Mouse (Mus musculus) embryonic facial prominence, embryonic 12.5 days (tissue): Measurements from ENCODE around the gene Smim20. TPM values are rescaled to one million over a fixed set of nuclear protein-coding genes. Genes with fewer than 3 reads are reported as not detected.

ENCODE experiments used
- ATAC-seq: fragments of 200-750 bp; cut with Nextera tagmentation; 2 replicates; pipeline ENCODE4 v1.8.0; 2017; ENCODE audit not compliant: insufficient number of reproducible peaks, insufficient read depth, low FRiP score, low TSS enrichment
- H3K27ac ChIP-seq: fragments of 300-500 bp; sonication (generic); 2 replicates; pipeline ENCODE4 v1.5.1; 2016; ENCODE audit warnings: mild to moderate bottlenecking
- H3K27me3 ChIP-seq: fragments of 300-500 bp; sonication (generic); 2 replicates; pipeline ENCODE4 v1.6.1; 2016; ENCODE audit warnings: mild to moderate bottlenecking, moderate library complexity
- H3K36me3 ChIP-seq: fragments of 300-500 bp; sonication (generic); 2 replicates; pipeline ENCODE4 v1.6.1; 2016; ENCODE audit warnings: mild to moderate bottlenecking
- H3K4me1 ChIP-seq: fragments of 300-500 bp; sonication (generic); 2 replicates; pipeline ENCODE4 v1.6.1; 2016
- H3K4me2 ChIP-seq: fragments of 300-500 bp; sonication (generic); replicated peaks from 2 replicates; pipeline ENCODE4 v1.6.1; 2016; ENCODE audit warnings: mild to moderate bottlenecking, moderate library complexity
- H3K4me3 ChIP-seq: fragments of 300-500 bp; sonication (generic); 2 replicates; pipeline ENCODE4 v1.5.1; 2016; ENCODE audit warnings: mild to moderate bottlenecking
- H3K9ac ChIP-seq: fragments of 300-500 bp; sonication (generic); 2 replicates; pipeline ENCODE4 v1.6.1; 2016; ENCODE audit warnings: mild to moderate bottlenecking, moderate library complexity
- H3K9me3 ChIP-seq: fragments of 300-500 bp; sonication (generic); 2 replicates; pipeline ENCODE4 v1.6.1; 2016; ENCODE audit warnings: mild to moderate bottlenecking, moderate library complexity
- WGBS: fragments of 180-500 bp; shearing (Covaris S2); methylation state at CpG from one replicate; pipeline ENCODE4 v1.1.7; 2016; 5-methylcytosine and 5-hydroxymethylcytosine counted together
- polyA plus RNA-seq: library from polyadenylated mRNA; unstranded; fragments of >200 nt; fragmentation: Nextera tagmentation; extraction: Ambion mirVana; gene quantifications from 2 replicates; pipeline ENCODE4 v1.2.1, GENCODE M21; 2016

Gene Smim20
- polyA plus RNA-seq, 1 experiment from 2014 or later: 72.7 TPM

- Histone ChIP-seq H3K27ac (no peak overlapping the region), H3K9me3 (no peaks in the 10 kb centered on the region), H3K9ac (no peak overlapping the region), H3K4me1 (0 out of 2 replicates have a peak, but pooled peaks cover 2% of the 10 kb centered on the region), H3K36me3 (no peaks in the 10 kb centered on the region), H3K4me2 (no peak overlapping the region), H3K4me3 (no peak overlapping the region), H3K27me3 (no peaks in the 10 kb centered on the region)
- WGBS: 89% methylated on average over 13 of the region's 13 CpGs
- no peak for ATAC-seq
Measured at GRCm38 (mm10) chr5:53314404-53315167, 47.7 kb downstream of the Smim20 start.

GRCm38 (mm10) chr5:53315829-53316228 is 48.9 kb downstream of the Smim20 start:
- 67% methylated on average over 2 of the region's 2 CpGs for WGBS
- Histone ChIP-seq H3K4me1 (peaks cover 11% of the 10 kb centered on the region), H3K9me3 (no peaks in the 10 kb centered on the region), H3K9ac (no peak overlapping the region), H3K27me3 (no peaks in the 10 kb centered on the region), H3K27ac (no peak overlapping the region), H3K4me3 (no peak overlapping the region), H3K4me2 (no peak overlapping the region), H3K36me3 (no peaks in the 10 kb centered on the region)
- ATAC-seq: no peak

GRCm38 (mm10) chr5:53317396-53317795 is 50.5 kb downstream of the Smim20 start:
- 70% methylated on average over 3 of the region's 3 CpGs for WGBS
- Histone ChIP-seq H3K9me3 (no peaks in the 10 kb centered on the region), H3K4me3 (no peak overlapping the region), H3K4me2 (no peak overlapping the region), H3K4me1 (peaks cover 12% of the 10 kb centered on the region), H3K36me3 (no peaks in the 10 kb centered on the region), H3K27ac (no peak overlapping the region), H3K9ac (no peak overlapping the region), H3K27me3 (no peaks in the 10 kb centered on the region)
- no peak for ATAC-seq

GRCm38 (mm10) chr5:53317885-53318466 is 51.1 kb downstream of the Smim20 start:
- H3K4me3 ChIP-seq: no peak overlapping the region
- H3K27me3 ChIP-seq: no peaks in the 10 kb centered on the region
- H3K36me3 ChIP-seq: no peaks in the 10 kb centered on the region
- no peak overlapping the region for H3K4me2 ChIP-seq
- H3K27ac ChIP-seq: no peak overlapping the region
- H3K9me3 ChIP-seq: no peaks in the 10 kb centered on the region
- H3K4me1 ChIP-seq: peaks cover 12% of the 10 kb centered on the region
- ATAC-seq: no peak
- 75% methylated on average over 7 of the region's 7 CpGs for WGBS
- no peak overlapping the region for H3K9ac ChIP-seq

- no peaks in the 10 kb centered on the region for H3K27me3 ChIP-seq
- no peaks in the 10 kb centered on the region for H3K36me3 ChIP-seq
- H3K27ac ChIP-seq: no peak overlapping the region
- no peak overlapping the region for H3K4me2 ChIP-seq
- H3K4me1 ChIP-seq: peaks cover 12% of the 10 kb centered on the region
- no peak overlapping the region for H3K4me3 ChIP-seq
- H3K9ac ChIP-seq: no peak overlapping the region
- 29% methylated on average over 3 of the region's 3 CpGs for WGBS
- 0 out of 2 replicates have a peak, but pooled peaks have one; percentile 16 for ATAC-seq
- no peaks in the 10 kb centered on the region for H3K9me3 ChIP-seq
Measured at GRCm38 (mm10) chr5:53320331-53320730, 53.4 kb downstream of the Smim20 start.

DNA sequence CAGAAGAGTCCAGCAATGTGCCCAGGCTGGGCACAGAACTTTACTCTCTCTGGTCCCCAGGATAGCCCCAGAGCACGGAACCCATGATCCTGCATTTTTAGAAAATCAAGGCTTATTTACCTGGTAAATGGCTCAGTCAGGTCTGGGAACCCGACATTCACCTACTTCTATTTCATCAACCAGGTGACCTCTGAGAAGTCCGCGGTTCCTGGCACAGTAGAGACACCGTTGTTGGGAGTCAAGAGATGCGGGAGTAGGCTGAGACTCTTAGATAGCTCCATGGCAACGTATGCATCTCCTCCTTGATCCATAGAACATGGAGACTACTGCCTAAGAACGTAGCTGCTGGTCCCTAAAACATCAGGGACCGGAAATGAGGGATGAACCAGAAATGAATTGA is 55.0 kb downstream of the Smim20 start:
- ATAC-seq: no peak
- no peak overlapping the region for H3K4me3 ChIP-seq
- no peak overlapping the region for H3K9ac ChIP-seq
- WGBS: 92% methylated on average over 9 of the region's 9 CpGs
- H3K4me1 ChIP-seq: peaks cover 16% of the 10 kb centered on the region
- no peaks in the 10 kb centered on the region for H3K9me3 ChIP-seq
- H3K27me3 ChIP-seq: no peaks in the 10 kb centered on the region
- H3K27ac ChIP-seq: no peak overlapping the region
- no peaks in the 10 kb centered on the region for H3K36me3 ChIP-seq
- H3K4me2 ChIP-seq: no peak overlapping the region

DNA sequence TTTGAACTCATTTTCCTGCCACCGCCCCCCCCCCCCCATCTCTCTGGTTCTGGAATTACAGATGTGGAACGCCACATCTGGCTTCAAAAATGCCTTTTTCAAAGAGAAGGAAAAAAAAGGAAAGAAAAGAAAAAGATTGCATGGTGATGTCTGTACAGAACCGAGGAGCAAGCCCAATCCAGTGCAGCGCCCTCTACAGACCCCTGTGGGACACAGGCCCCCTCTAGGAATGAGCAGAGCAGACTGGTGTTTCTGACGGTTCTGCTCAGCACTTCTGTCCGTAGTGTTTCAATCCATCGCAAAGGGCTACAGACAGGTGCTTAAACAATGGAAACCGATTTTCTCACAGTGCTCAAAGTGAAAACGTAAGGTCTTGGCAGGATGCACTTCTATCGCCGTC is 55.6 kb downstream of the Smim20 start:
- H3K27ac ChIP-seq: no peak overlapping the region
- no peaks in the 10 kb centered on the region for H3K27me3 ChIP-seq
- 82% methylated on average over 11 of the region's 11 CpGs for WGBS
- no peak overlapping the region for H3K9ac ChIP-seq
- H3K4me3 ChIP-seq: no peak overlapping the region
- no peaks in the 10 kb centered on the region for H3K9me3 ChIP-seq
- ATAC-seq: no peak
- no peaks in the 10 kb centered on the region for H3K36me3 ChIP-seq
- H3K4me2 ChIP-seq: no peak overlapping the region
- peaks cover 16% of the 10 kb centered on the region for H3K4me1 ChIP-seq

GRCm38 (mm10) chr5:53323121-53323520 is 56.2 kb downstream of the Smim20 start:
- H3K4me2 ChIP-seq: no peak overlapping the region
- H3K27me3 ChIP-seq: no peaks in the 10 kb centered on the region
- H3K27ac ChIP-seq: no peak overlapping the region
- H3K9me3 ChIP-seq: no peaks in the 10 kb centered on the region
- no peaks in the 10 kb centered on the region for H3K36me3 ChIP-seq
- peaks cover 16% of the 10 kb centered on the region for H3K4me1 ChIP-seq
- WGBS: 54% methylated on average over 7 of the region's 7 CpGs
- H3K4me3 ChIP-seq: no peak overlapping the region
- no peak for ATAC-seq
- H3K9ac ChIP-seq: no peak overlapping the region

DNA sequence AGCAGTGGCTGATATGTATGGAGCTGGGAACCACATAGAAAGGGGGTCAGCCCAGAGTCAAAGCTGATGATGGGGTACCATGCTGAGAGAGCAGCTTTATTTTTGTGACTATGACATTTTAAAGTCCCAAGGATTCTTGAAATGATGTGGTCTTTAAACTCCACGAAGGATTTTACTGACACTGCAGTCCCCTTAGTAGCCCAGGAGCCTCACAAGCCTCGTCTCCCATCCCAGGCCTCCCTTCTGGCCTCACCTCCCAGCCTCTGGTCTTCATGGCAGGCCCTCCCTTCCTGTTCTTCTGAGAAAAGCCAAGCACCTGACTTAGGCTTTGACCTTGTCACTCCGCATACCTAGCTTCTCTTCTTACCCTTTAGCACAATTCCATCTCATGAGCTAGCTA is 57.4 kb downstream of the Smim20 start:
- peaks cover 16% of the 10 kb centered on the region for H3K4me1 ChIP-seq
- H3K36me3 ChIP-seq: no peaks in the 10 kb centered on the region
- no peak overlapping the region for H3K9ac ChIP-seq
- 68% methylated on average over 3 of the region's 3 CpGs for WGBS
- H3K4me3 ChIP-seq: no peak overlapping the region
- no peak overlapping the region for H3K27ac ChIP-seq
- no peak overlapping the region for H3K4me2 ChIP-seq
- no peak for ATAC-seq
- H3K9me3 ChIP-seq: no peaks in the 10 kb centered on the region
- H3K27me3 ChIP-seq: no peaks in the 10 kb centered on the region

GRCm38 (mm10) chr5:53324791-53325190 is 57.9 kb downstream of the Smim20 start:
- ATAC-seq: no peak
- no peaks in the 10 kb centered on the region for H3K27me3 ChIP-seq
- H3K4me3 ChIP-seq: no peak overlapping the region
- no peak overlapping the region for H3K27ac ChIP-seq
- no peak overlapping the region for H3K9ac ChIP-seq
- 35% methylated on average over 6 of the region's 6 CpGs for WGBS
- no peak overlapping the region for H3K4me2 ChIP-seq
- peaks cover 12% of the 10 kb centered on the region for H3K4me1 ChIP-seq
- H3K9me3 ChIP-seq: no peaks in the 10 kb centered on the region
- no peaks in the 10 kb centered on the region for H3K36me3 ChIP-seq

DNA sequence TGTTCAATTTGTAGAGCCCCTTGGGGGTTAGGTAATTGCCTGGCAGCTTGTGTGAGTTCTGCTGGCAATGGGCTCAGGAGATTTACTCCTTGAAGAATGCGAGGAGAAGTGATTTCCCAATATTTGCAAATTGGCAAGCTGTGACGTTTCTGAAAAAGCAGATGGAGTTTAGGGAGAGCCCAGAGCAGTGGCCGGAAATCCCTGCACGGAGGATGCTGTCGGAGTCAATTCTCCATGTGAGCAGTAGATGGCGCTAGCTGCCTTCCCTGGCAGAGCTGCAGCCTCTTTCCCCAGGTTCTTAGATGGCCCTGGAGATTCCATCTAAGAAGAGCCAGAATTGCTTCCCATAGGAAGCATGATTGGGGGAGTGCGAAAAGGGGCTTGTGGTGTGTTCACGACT is 59.1 kb downstream of the Smim20 start:
- no peak for ATAC-seq
- Histone ChIP-seq H3K27ac (no peak overlapping the region), H3K27me3 (no peaks in the 10 kb centered on the region), H3K4me1 (0 out of 2 replicates have a peak, but pooled peaks cover 4% of the 10 kb centered on the region), H3K36me3 (no peaks in the 10 kb centered on the region), H3K9ac (no peak overlapping the region), H3K9me3 (no peaks in the 10 kb centered on the region), H3K4me3 (no peak overlapping the region), H3K4me2 (0 out of 2 replicates have a peak overlapping the region, but pooled peaks have one; percentile 3)
- 3% methylated on average over 8 of the region's 8 CpGs for WGBS

DNA sequence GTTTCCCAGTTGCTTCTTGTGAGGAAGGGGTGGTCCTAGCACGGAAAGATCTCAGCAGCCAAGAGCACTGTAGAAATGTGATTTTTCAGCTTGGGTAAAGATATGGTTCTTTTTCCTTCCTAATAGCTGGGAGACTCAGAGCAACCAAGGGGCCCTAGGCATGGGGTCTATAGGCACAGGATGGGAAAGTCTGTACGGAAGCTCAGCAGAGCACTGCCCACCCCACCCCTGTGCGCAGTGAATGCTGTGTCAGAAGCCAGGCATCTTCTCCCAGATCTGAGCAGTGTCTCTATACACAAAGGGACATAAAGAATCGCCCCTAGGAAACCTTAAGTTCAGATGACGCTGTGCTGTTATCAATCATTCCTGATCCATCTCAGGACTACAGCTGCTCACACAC is 59.6 kb downstream of the Smim20 start:
- H3K9me3 ChIP-seq: no peaks in the 10 kb centered on the region
- no peak overlapping the region for H3K4me3 ChIP-seq
- no peak for ATAC-seq
- no peak overlapping the region for H3K4me2 ChIP-seq
- WGBS: 71% methylated on average over 5 of the region's 5 CpGs
- no peak overlapping the region for H3K9ac ChIP-seq
- no peak overlapping the region for H3K27ac ChIP-seq
- H3K36me3 ChIP-seq: no peaks in the 10 kb centered on the region
- no peaks in the 10 kb centered on the region for H3K27me3 ChIP-seq
- H3K4me1 ChIP-seq: 0 out of 2 replicates have a peak, but pooled peaks cover 4% of the 10 kb centered on the region
